Mouse (Mus musculus) erythroblast, adult 5-6 weeks (primary cell): ENCODE data around the gene Rbm4b. TPM values are rescaled to one million over a fixed set of nuclear protein-coding genes. Genes with fewer than 3 reads are reported as not detected.
"Not testable (repeated sequence)": the region's sequence is repeated elsewhere in the genome, so short reads cannot be mapped to it uniquely, and the experiment has no call there.

Experiments
- ATAC-seq: replicated peaks from 2 replicates; pipeline ENCODE4 v1.8.0; 2016; ENCODE audit warnings: moderate number of reproducible peaks, mild to moderate bottlenecking, moderate TSS enrichment, inconsistent platforms; ENCODE audit not compliant: poor library complexity, low FRiP score, severe bottlenecking
- total RNA-seq, 2 experiments: library from RNA; stranded (forward) in 1 of 2; stranded (reverse) in 1 of 2; fragments of 150-400 nt in 1 of 2; fragments of 200-764, 138-1000 nt in 1 of 2; gene quantifications; 2 replicates each; pipeline versions ENCODE4 v1.2.3 to v1.2.4; 2015 to 2017; ENCODE audit warnings: low replicate concordance in 2 of 2

The Rbm4b gene
- total RNA-seq, 2 experiments from 2014 or later = 0.58 to 6.6 TPM

GRCm38 (mm10) chr19:4799083-4799482, 42.8 kb downstream of the Rbm4b start:
- ATAC-seq = no peak

- ATAC-seq = 0 out of 2 replicates have a peak, but pooled peaks have one; percentile 18
Observed at GRCm38 (mm10) chr19:4802691-4803091, 46.4 kb downstream of the Rbm4b start.

GRCm38 (mm10) chr19:4803283-4803682, 47.0 kb downstream of the Rbm4b start:
- no peak for ATAC-seq

- no peak for ATAC-seq
Observed at GRCm38 (mm10) chr19:4810309-4810708, 54.0 kb downstream of the Rbm4b start.

- ATAC-seq = no peak
Observed at GRCm38 (mm10) chr19:4810746-4811062, 54.4 kb downstream of the Rbm4b start.

GRCm38 (mm10) chr19:4811063-4811908, 55.0 kb downstream of the Rbm4b start, which contains the start of the genes Gm21992 and Rbm14:
TSS of gene Gm21992 (minus strand) at chr19:4811612.
TSS of gene Rbm14 (minus strand) at chr19:4811634.
- ATAC-seq = peak; percentile 89

- no peak for ATAC-seq
Observed at GRCm38 (mm10) chr19:4811909-4812242, 55.6 kb downstream of the Rbm4b start.

GRCm38 (mm10) chr19:4812334-4812949, 56.1 kb downstream of the Rbm4b start:
- ATAC-seq = not testable (repeated sequence)

GRCm38 (mm10) chr19:4813015-4813414, 56.7 kb downstream of the Rbm4b start:
- ATAC-seq = no peak

Other genes with a start within 250 kb of the Rbm4b start
- gene Pcx, start 246.0 kb upstream of the Rbm4b start, total RNA-seq (2015; ENCODE audit: low replicate concordance) = 15.0 and 32.6 TPM in 2 replicates
- gene Pcx, start 246.0 kb upstream of the Rbm4b start, total RNA-seq (2017; ENCODE audit: low replicate concordance) = 31.5 and 31.9 TPM in 2 replicates
- 0.38 and 0.63 TPM in 2 replicates for gene Lrfn4, start 140.8 kb upstream of the Rbm4b start, total RNA-seq (2015; ENCODE audit: low replicate concordance)
- gene Lrfn4, start 140.8 kb upstream of the Rbm4b start, total RNA-seq (2017; ENCODE audit: low replicate concordance) = not detected in 2 replicates
- 10.9 and 17.3 TPM in 2 replicates for gene Rce1, start 130.9 kb upstream of the Rbm4b start, total RNA-seq (2015; ENCODE audit: low replicate concordance)
- gene Rce1, start 130.9 kb upstream of the Rbm4b start, total RNA-seq (2017; ENCODE audit: low replicate concordance) = 2.9 and 10.6 TPM in 2 replicates
- not detected in 2 replicates for gene Gm960, start 57.8 kb upstream of the Rbm4b start, total RNA-seq (2015; ENCODE audit: low replicate concordance)
- gene Gm960, start 57.8 kb upstream of the Rbm4b start, total RNA-seq (2017; ENCODE audit: low replicate concordance) = 0.56 TPM in 1 of 2 replicates, not detected in the other
- gene Sptbn2, start 45.3 kb upstream of the Rbm4b start, total RNA-seq (2015; ENCODE audit: low replicate concordance) = not detected in 2 replicates
- gene Sptbn2, start 45.3 kb upstream of the Rbm4b start, total RNA-seq (2017; ENCODE audit: low replicate concordance) = not detected in 2 replicates
- 50.5 and 66.9 TPM in 2 replicates for gene Rbm4, start 37.4 kb downstream of the Rbm4b start, total RNA-seq (2015; ENCODE audit: low replicate concordance)
- gene Rbm4, start 37.4 kb downstream of the Rbm4b start, total RNA-seq (2017; ENCODE audit: low replicate concordance) = 139 and 185 TPM in 2 replicates
- gene Gm21992, start 55.1 kb downstream of the Rbm4b start, total RNA-seq (2015; ENCODE audit: low replicate concordance) = 7.7 and 74.0 TPM in 2 replicates
- 20.6 and 28.2 TPM in 2 replicates for gene Gm21992, start 55.1 kb downstream of the Rbm4b start, total RNA-seq (2017; ENCODE audit: low replicate concordance)
- gene Rbm14, start 55.1 kb downstream of the Rbm4b start, total RNA-seq (2015; ENCODE audit: low replicate concordance) = 63.8 and 73.6 TPM in 2 replicates
- 59.4 and 71.3 TPM in 2 replicates for gene Rbm14, start 55.1 kb downstream of the Rbm4b start, total RNA-seq (2017; ENCODE audit: low replicate concordance)
- gene Ccs, start 82.8 kb downstream of the Rbm4b start, total RNA-seq (2015; ENCODE audit: low replicate concordance) = 12.3 and 18.8 TPM in 2 replicates
- gene Ccs, start 82.8 kb downstream of the Rbm4b start, total RNA-seq (2017; ENCODE audit: low replicate concordance) = 24.4 and 66.9 TPM in 2 replicates
- gene Ccdc87, start 82.9 kb downstream of the Rbm4b start, total RNA-seq (2015; ENCODE audit: low replicate concordance) = not detected in 2 replicates
- gene Ccdc87, start 82.9 kb downstream of the Rbm4b start, total RNA-seq (2017; ENCODE audit: low replicate concordance) = not detected in 2 replicates
- 79.7 and 90.9 TPM in 2 replicates for gene Ctsf, start 98.6 kb downstream of the Rbm4b start, total RNA-seq (2015; ENCODE audit: low replicate concordance)
- gene Ctsf, start 98.6 kb downstream of the Rbm4b start, total RNA-seq (2017; ENCODE audit: low replicate concordance) = 51.5 and 94.7 TPM in 2 replicates
- not detected in 2 replicates for gene Actn3, start 121.4 kb downstream of the Rbm4b start, total RNA-seq (2015; ENCODE audit: low replicate concordance)
- gene Actn3, start 121.4 kb downstream of the Rbm4b start, total RNA-seq (2017; ENCODE audit: low replicate concordance) = 0.56 TPM in 1 of 2 replicates, not detected in the other
- gene Zdhhc24, start 122.2 kb downstream of the Rbm4b start, total RNA-seq (2015; ENCODE audit: low replicate concordance) = 4.0 and 12.1 TPM in 2 replicates
- gene Zdhhc24, start 122.2 kb downstream of the Rbm4b start, total RNA-seq (2017; ENCODE audit: low replicate concordance) = 9.6 and 10.5 TPM in 2 replicates
- gene Bbs1, start 150.1 kb downstream of the Rbm4b start, total RNA-seq (2015; ENCODE audit: low replicate concordance) = 0.84 and 1.5 TPM in 2 replicates
- 0.42 and 1.2 TPM in 2 replicates for gene Bbs1, start 150.1 kb downstream of the Rbm4b start, total RNA-seq (2017; ENCODE audit: low replicate concordance)
- 4.6 and 7.5 TPM in 2 replicates for gene Dpp3, start 171.8 kb downstream of the Rbm4b start, total RNA-seq (2015; ENCODE audit: low replicate concordance)
- 6.0 and 7.3 TPM in 2 replicates for gene Dpp3, start 171.8 kb downstream of the Rbm4b start, total RNA-seq (2017; ENCODE audit: low replicate concordance)
- not detected in 2 replicates for gene Peli3, start 186.6 kb downstream of the Rbm4b start, total RNA-seq (2015; ENCODE audit: low replicate concordance)
- not detected in 2 replicates for gene Peli3, start 186.6 kb downstream of the Rbm4b start, total RNA-seq (2017; ENCODE audit: low replicate concordance)
- gene Mrpl11, start 205.7 kb downstream of the Rbm4b start, total RNA-seq (2015; ENCODE audit: low replicate concordance) = 3.7 and 4.4 TPM in 2 replicates
- 1.8 and 7.8 TPM in 2 replicates for gene Mrpl11, start 205.7 kb downstream of the Rbm4b start, total RNA-seq (2017; ENCODE audit: low replicate concordance)
- gene Npas4, start 233.8 kb downstream of the Rbm4b start, total RNA-seq (2015; ENCODE audit: low replicate concordance) = not detected in 2 replicates
- gene Npas4, start 233.8 kb downstream of the Rbm4b start, total RNA-seq (2017; ENCODE audit: low replicate concordance) = not detected in 2 replicates